Mouse (Mus musculus) forebrain, embryonic 16.5 days (tissue): Measurements from ENCODE around the gene Kyat1. TPM values are rescaled to one million over a fixed set of nuclear protein-coding genes. Genes with fewer than 3 reads are reported as not detected.

Experiments
- ATAC-seq: fragments of 200-750 bp; cut with Nextera tagmentation; 2 replicates; pipeline ENCODE4 v1.8.0; 2017; ENCODE audit warnings: mild to moderate bottlenecking, moderate library complexity
- H3K27ac ChIP-seq: fragments of 300-500 bp; sonication (generic); 2 replicates; pipeline ENCODE4 v1.5.1; 2014; ENCODE audit warnings: low read length, control low read depth
- H3K27me3 ChIP-seq: fragments of 300-500 bp; sonication (generic); replicated peaks from 2 replicates; pipeline ENCODE4 v1.6.1; 2014; ENCODE audit warnings: low read length; ENCODE audit not compliant: control insufficient read depth, insufficient read depth
- H3K36me3 ChIP-seq: fragments of 300-500 bp; sonication (generic); 2 replicates; pipeline ENCODE4 v1.6.1; 2014; ENCODE audit not compliant: control insufficient read depth, insufficient read depth
- H3K4me1 ChIP-seq: fragments of 300-500 bp; sonication (generic); replicated peaks from 2 replicates; pipeline ENCODE4 v1.6.1; 2014; ENCODE audit warnings: low read length; ENCODE audit not compliant: control insufficient read depth, insufficient read depth
- H3K4me2 ChIP-seq: fragments of 300-500 bp; sonication (generic); 2 replicates; pipeline ENCODE4 v1.6.1; 2014; ENCODE audit warnings: mild to moderate bottlenecking, low read length, control low read depth
- H3K4me3 ChIP-seq: fragments of 300-500 bp; sonication (generic); replicated peaks from 2 replicates; pipeline ENCODE4 v1.5.1; 2014; ENCODE audit warnings: mild to moderate bottlenecking, low read length, control low read depth
- H3K9ac ChIP-seq: fragments of 300-500 bp; sonication (generic); replicated peaks from 2 replicates; pipeline ENCODE4 v1.6.1; 2014; ENCODE audit warnings: low read depth, low read length, control low read depth
- H3K9me3 ChIP-seq: fragments of 300-500 bp; sonication (generic); 2 replicates; pipeline ENCODE4 v1.6.1; 2016; ENCODE audit warnings: low read length; ENCODE audit not compliant: control insufficient read depth
- WGBS: fragments of 180-500 bp; shearing (Covaris S2); extraction: QIAGEN DNeasy Blood & Tissue Kit; methylation state at CpG from one replicate; pipeline ENCODE4 v1.1.7; 2014; 5-methylcytosine and 5-hydroxymethylcytosine counted together
- polyA plus RNA-seq: library from polyadenylated mRNA; unstranded; fragments of >200 nt; fragmentation: Nextera tagmentation; extraction: Ambion mirVana; gene quantifications from 2 replicates; pipeline ENCODE4 v1.2.1, GENCODE M21; 2015

Kyat1 gene
- polyA plus RNA-seq, result 15.4 and 16.3 TPM in 2 replicates

DNA sequence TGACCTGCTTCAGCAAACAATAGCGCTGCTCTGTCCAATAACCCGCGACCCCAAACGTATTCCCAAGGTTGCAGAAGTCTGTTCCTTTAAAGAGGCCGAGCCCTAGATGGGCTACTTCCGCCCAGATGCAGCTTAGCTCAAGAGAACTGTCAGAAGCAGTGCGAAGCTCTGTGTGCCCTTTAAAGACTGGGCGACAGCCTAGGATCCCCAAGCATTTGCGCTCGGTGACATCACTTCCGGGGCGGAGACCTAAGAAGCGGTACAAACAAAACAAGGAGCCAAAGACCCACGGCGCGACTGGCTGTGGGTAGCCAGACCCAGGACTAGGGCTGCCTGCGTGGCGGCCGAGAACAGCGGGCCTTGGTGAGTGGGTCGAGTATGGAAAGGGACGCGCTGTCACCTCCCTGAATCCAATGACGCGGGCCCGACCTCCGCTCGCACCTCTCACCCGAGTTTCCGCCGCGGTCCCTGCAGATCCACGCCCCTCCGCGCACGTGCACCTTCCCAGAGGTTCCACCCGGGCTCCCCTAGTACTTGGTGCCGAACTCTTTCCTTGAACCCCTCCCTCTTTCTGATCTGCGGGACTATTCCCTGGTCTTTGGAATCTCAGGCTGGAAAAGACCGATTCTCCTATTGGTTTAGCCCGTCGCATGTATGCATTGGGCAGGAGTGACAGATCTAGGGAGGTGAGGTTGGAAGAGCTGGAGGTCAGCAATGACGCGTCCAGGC is at the start of gene Kyat1:
Kyat1 (minus strand) TSS at position 219 of the 729 bp plus-strand sequence.
- no peaks in the 10 kb centered on the region for H3K27me3 ChIP-seq
- peak within 1 kb of the TSS; percentile 82 for H3K4me3 ChIP-seq
- H3K9me3 ChIP-seq, result no peaks in the 10 kb centered on the region
- peak within 1 kb of the TSS; percentile 76 for H3K27ac ChIP-seq
- WGBS, result under 1% methylated on average over 43 of the region's 44 CpGs
- H3K4me2 ChIP-seq, result peak within 1 kb of the TSS; percentile 76
- H3K4me1 ChIP-seq, result peaks cover 12% of the 10 kb centered on the region
- H3K36me3 ChIP-seq, result no peaks in the 10 kb centered on the region
- peak within 1 kb of the TSS; percentile 71 for H3K9ac ChIP-seq
- peak; percentile 99 for ATAC-seq

DNA sequence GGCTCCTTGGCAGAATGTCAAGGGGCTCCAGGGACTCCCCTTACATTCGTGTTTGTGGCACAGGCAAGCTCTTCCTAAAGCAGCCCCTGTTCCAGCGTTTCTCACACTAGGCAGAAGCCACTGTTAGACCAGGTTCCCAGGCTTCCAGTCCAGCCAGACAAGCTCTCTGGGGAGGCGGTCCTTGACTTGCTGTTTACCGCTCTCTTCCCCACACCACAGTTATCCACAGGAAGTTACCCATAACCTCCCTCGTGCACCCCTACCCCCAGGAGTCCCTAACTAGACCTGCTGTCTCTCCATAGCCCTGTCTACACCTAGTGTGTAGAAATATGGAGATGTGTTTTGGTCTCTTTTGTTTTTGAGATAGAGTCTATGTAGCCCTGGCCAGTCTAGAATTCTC is 48.2 kb upstream of the Kyat1 start:
- no peak for ATAC-seq
- Histone ChIP-seq H3K4me3 (no peak overlapping the region), H3K9me3 (no peaks in the 10 kb centered on the region), H3K4me1 (no peaks in the 10 kb centered on the region), H3K27me3 (no peaks in the 10 kb centered on the region), H3K27ac (no peak overlapping the region), H3K36me3 (peaks cover 31% of the 10 kb centered on the region), H3K4me2 (no peak overlapping the region), H3K9ac (no peak overlapping the region)
- WGBS, result 83% methylated on average over 5 of the region's 5 CpGs

DNA sequence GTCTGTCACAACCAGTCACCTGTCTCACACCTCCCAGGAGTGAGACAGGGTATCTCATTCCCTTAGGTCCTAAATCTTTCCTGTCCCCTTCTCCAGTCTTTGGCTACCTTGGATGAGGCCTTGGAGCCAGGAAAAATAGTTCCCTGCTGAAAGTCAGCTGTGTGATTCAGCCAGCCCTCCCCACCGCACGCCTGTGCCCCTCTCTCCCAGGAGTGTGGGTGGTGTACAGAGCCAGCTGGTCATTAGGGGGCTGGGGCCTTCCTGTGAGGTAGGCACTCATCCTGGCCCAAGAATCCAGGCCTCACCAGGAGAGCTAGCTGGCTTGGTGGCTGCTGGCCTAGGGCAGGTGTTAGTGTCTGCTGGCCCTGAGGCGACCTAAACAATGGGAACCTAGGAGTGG is 46.9 kb upstream of the Kyat1 start:
- Histone ChIP-seq H3K36me3 (peaks cover 27% of the 10 kb centered on the region), H3K27ac (no peak overlapping the region), H3K4me3 (no peak overlapping the region), H3K4me2 (no peak overlapping the region), H3K27me3 (no peaks in the 10 kb centered on the region), H3K9me3 (no peaks in the 10 kb centered on the region), H3K4me1 (no peaks in the 10 kb centered on the region), H3K9ac (no peak overlapping the region)
- ATAC-seq, result no peak
- WGBS, result 73% methylated on average over 3 of the region's 3 CpGs

DNA sequence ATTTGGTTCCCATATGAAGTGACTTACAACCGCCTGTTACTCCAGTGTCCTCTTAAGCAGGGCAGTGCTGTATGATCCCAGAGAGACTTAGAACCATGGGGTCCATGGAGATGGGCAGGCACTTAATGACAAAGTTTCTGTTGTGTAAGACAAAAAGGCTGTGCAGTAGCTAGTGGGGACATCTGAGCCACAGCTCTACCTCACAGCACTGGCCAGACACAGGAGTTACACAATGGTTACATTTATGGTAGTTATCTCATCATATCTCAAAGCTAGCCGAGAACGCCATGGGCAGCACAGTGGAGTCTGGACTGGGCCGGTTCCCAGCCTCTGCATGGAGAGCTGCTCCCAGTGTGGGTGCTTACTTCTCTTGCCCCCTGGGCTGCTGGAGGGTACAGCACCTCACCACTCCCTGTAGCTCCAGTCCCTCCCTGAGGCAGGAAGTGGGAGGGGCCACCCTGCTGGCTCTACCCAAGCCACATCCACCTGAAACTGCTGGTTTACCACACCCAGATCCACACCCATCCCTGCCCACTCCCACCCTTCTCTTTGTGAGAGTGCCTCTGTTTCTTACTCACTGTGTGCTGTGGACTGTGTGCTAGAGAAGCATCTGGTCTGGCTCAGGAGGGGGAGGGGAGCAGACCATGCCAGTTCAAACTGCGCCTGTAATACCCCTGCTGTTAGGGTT is 45.9 kb upstream of the Kyat1 start:
- Histone ChIP-seq H3K9me3 (no peaks in the 10 kb centered on the region), H3K27me3 (no peaks in the 10 kb centered on the region), H3K4me1 (no peaks in the 10 kb centered on the region), H3K9ac (no peak overlapping the region), H3K4me2 (no peak overlapping the region), H3K4me3 (no peak overlapping the region), H3K27ac (no peak overlapping the region), H3K36me3 (peaks cover 19% of the 10 kb centered on the region)
- WGBS, result 88% methylated on average over 5 of the region's 5 CpGs
- ATAC-seq, result no peak

DNA sequence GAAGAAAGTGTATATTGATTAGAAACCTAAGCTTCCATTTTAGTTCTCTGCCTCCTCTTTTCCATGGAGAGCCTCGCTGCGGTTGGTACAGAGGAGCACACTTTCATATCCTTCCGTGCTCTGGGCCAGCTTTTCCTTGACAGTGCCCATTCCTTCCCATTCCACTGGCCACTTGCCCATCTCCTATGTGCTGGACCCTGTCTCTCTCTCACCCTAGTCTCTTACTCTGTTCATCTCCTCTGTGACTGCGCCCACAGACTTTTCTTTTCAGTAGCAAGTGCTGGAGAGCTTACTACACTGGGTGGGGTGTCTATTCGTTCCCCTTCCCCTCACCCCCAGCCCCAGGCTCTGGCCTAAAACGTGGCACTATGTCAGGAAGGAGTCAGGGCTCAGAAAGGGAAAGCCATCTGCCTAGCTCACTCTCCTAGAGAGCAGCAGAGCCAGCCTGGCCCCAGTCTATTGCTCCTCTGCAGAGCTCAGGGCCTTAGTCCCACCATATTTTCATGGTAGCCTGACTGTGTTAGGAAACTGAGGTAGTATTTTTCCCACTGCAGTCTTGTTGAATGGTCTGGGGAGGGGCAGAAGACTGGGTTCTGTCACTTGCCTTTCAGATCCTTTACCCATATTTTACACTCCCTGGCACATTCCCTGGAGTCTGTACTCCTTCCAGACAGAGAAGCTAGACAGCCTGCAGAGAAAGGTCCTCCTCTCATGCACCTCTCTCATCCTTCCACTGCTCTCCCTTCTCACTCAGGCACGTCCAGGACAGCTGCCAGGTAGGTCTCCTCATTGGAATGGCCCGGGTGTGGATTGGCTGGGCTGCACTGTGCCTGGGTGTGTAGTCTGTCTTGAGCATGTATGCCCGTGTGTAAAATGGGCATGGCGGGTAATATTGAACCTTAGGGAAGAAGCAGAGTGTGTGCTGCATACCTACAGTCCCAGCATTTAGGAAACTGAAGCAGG is 44.8 kb upstream of the Kyat1 start:
- 85% methylated on average over 10 of the region's 10 CpGs for WGBS
- peaks cover 8% of the 10 kb centered on the region for H3K36me3 ChIP-seq

DNA sequence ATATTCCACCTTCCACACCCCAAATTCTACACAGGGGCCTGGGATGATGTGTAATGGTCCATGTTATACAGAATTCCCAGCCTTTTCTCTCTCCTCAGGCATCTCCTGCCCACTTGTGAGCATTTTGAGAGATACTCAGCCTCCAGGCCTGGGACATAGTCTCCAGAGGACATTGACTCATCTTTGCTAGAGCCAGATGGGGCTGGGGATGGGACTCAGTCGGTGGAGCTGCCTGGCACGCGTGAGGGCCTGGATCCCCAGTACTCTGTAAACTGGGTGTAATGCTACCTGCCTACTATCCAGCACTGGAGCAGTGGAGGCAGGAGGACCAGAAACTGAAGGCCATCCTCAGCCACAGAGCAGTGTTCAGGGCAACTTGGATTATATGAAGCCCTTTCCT is 43.5 kb upstream of the Kyat1 start:
- WGBS, result 90% methylated on average over 3 of the region's 3 CpGs
- H3K36me3 ChIP-seq, result peaks cover 2% of the 10 kb centered on the region; the same call in 1 of the 2 replicates
- no peaks in the 10 kb centered on the region for H3K9me3 ChIP-seq
- H3K4me3 ChIP-seq, result no peak overlapping the region
- no peak overlapping the region for H3K4me2 ChIP-seq
- H3K4me1 ChIP-seq, result no peaks in the 10 kb centered on the region
- H3K27ac ChIP-seq, result no peak overlapping the region
- no peak for ATAC-seq
- no peaks in the 10 kb centered on the region for H3K27me3 ChIP-seq
- no peak overlapping the region for H3K9ac ChIP-seq

More for the DNA sequence above, 44.8 kb upstream of the Kyat1 start:
- Histone ChIP-seq H3K9me3 (no peaks in the 10 kb centered on the region), H3K4me2 (no peak overlapping the region), H3K9ac (no peak overlapping the region), H3K27me3 (no peaks in the 10 kb centered on the region), H3K4me1 (no peaks in the 10 kb centered on the region), H3K27ac (no peak overlapping the region), H3K4me3 (no peak overlapping the region)
- no peak for ATAC-seq

DNA sequence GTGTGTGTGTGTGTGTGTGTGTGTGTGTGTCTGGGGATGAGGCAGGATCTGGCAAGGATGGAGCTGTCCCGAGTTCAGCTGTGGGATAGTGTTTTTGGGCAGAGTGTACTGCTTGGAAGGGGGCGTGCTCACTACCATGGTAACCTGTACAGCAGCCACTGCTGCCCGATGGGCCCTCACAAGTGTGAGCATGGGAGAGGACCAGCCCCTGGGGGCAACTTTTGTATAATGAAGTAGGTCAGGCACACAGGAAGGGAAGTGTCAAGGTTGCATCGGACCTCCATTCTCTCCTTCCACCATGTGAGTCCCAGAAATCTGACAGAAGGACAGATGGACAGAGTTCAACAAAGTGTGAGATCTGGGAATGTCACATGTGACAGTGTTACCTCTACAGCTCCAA is 42.0 kb upstream of the Kyat1 start:
- Histone ChIP-seq H3K4me1 (no peaks in the 10 kb centered on the region), H3K4me3 (no peak overlapping the region), H3K27me3 (no peaks in the 10 kb centered on the region), H3K27ac (no peak overlapping the region), H3K4me2 (no peak overlapping the region), H3K9me3 (no peaks in the 10 kb centered on the region), H3K9ac (no peak overlapping the region), H3K36me3 (peaks cover 5% of the 10 kb centered on the region; the same call in 1 of the 2 replicates)
- 72% methylated on average over 4 of the region's 4 CpGs for WGBS
- no peak for ATAC-seq

DNA sequence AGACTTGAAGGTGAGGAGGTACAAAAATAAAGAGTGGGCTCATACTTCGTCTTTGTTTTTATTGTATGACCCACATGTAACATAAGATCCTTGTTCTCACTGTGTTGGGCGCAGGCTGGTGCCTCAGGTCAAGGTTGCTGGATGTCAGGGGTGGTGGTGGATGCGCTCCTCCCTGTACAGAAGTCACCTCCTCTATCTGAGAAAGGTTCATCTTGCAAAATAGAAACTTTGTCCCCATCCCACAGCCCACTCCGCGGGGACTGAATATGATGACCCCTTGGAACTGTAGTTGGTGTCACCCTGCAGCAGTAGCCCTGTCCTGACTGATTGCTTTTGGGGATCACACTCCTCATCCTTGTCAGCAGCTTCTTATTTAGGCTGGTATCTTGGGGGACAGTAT is 41.4 kb upstream of the Kyat1 start:
- H3K4me2 ChIP-seq, result no peak overlapping the region
- no peaks in the 10 kb centered on the region for H3K4me1 ChIP-seq
- no peaks in the 10 kb centered on the region for H3K9me3 ChIP-seq
- H3K36me3 ChIP-seq, result peaks cover 6% of the 10 kb centered on the region
- H3K27me3 ChIP-seq, result no peaks in the 10 kb centered on the region
- 95% methylated on average over 5 of the region's 5 CpGs for WGBS
- no peak overlapping the region for H3K9ac ChIP-seq
- ATAC-seq, result no peak
- H3K27ac ChIP-seq, result no peak overlapping the region
- H3K4me3 ChIP-seq, result no peak overlapping the region
